ENCODE assay signal across 17 mouse cellular contexts in genomic region chr12:53864436-53865136, GRCm38 (mm10).
DNase-seq lines count a peak whose midpoint lies in the region; TF ChIP-seq lines count a peak whose summit lies in the region.
"Had no signal": no experiment of that assay in that cellular context is flagged by ENCODE, and none has a peak within 500 bp of the region (broad histone marks: within the 10 kb centered on the region; RNA-seq: fewer than 3 reads in every experiment).

No protein-coding gene starts in this region.

- H3K27ac ChIP-seq in heart, adult 2 months = no peak overlapping the region
- H3K27ac ChIP-seq: forebrain, embryonic 13.5 days; neural tube, embryonic 12.5 days had no signal

- no peak overlapping the region for H3K4me3 ChIP-seq in heart, adult 2 months
- H3K4me3 ChIP-seq: erythroblast, embryonic 14.5 days; forebrain, embryonic 13.5 days; megakaryocyte, embryonic 14.5 days; neural tube, embryonic 12.5 days had no signal

- TF ChIP-seq POLR2A in heart, adult 2 months (IDR thresholded peaks at IDR 0.05; ENCODE audit: insufficient read depth, low read depth, low read length) = no peak
- no peak for TF ChIP-seq POLR2A in brain, embryonic 14.5 days (IDR thresholded peaks at IDR 0.05; ENCODE audit: borderline replicate concordance, extremely low read depth, insufficient read depth, insufficient read length, poor library complexity, severe bottlenecking)

- intact Hi-C loops in heart, adult 2 months (cut with DNase I) = no loop called here

- TF ChIP-seq EP300 in heart, adult 2 months (IDR thresholded peaks at IDR 0.05; ENCODE audit: insufficient read depth, low read depth, low read length) = no peak

- H3K27me3 ChIP-seq in heart, adult 2 months (ENCODE audit: control insufficient read depth, insufficient read depth, low read length) = no peaks in the 10 kb centered on the region
- H3K27me3 ChIP-seq: forebrain, embryonic 13.5 days; megakaryocyte, embryonic 14.5 days; neural tube, embryonic 12.5 days had no signal

- TF ChIP-seq CTCF in heart, adult 2 months (IDR thresholded peaks at IDR 0.05) = no peak
- no peak for TF ChIP-seq CTCF in brain, embryonic 14.5 days (IDR thresholded peaks at IDR 0.05; ENCODE audit: borderline replicate concordance, extremely low read depth, insufficient read depth, insufficient read length)

- no peak overlapping the region for H3K9ac ChIP-seq in heart, adult 2 months (ENCODE audit: low read depth, low read length)
- H3K9ac ChIP-seq: forebrain, embryonic 13.5 days; neural tube, embryonic 12.5 days had no signal

- peak; percentile 83 for DNase-seq in heart, adult 11 months
- no peak for DNase-seq in heart, adult 2 months
- peak; percentile 37 for DNase-seq in ovary, adult 18-20 months (ENCODE audit: low spot score)
- DNase-seq in ovary, postnatal 14 days (ENCODE audit: low spot score) = no peak
- DNase-seq in adrenal gland, adult 2 months = peak; percentile 80
- DNase-seq in brain, embryonic 14.5 days (ENCODE audit: low read depth) = peak; percentile 51
- no peak for DNase-seq in frontal cortex, postnatal 36 days (ENCODE audit: low spot score in 2 of 2)
- DNase-seq: gastrocnemius, postnatal 25 days; kidney, adult 2 months; kidney, postnatal 14 days; liver; lung, postnatal 10 days; thymus, postnatal 4 days had no signal

- no peaks in the 10 kb centered on the region for H3K4me1 ChIP-seq in heart, adult 2 months (ENCODE audit: control insufficient read depth, insufficient read depth, low read length)
- H3K4me1 ChIP-seq: megakaryocyte, embryonic 14.5 days had no signal

- no peaks in the 10 kb centered on the region for H3K36me3 ChIP-seq in heart, adult 2 months (ENCODE audit: control insufficient read depth, insufficient read depth, low read length)
- H3K36me3 ChIP-seq: neural tube, embryonic 12.5 days had no signal

- no peaks in the 10 kb centered on the region for H3K79me2 ChIP-seq in heart, adult 2 months (replicated peaks; ENCODE audit: control insufficient read depth, insufficient read depth, low read length)

- 72% methylated on average over 5 of the region's 5 CpGs for whole genome bisulfite sequencing in heart, adult 2 months

Comparison
In these comparisons a context has a peak if more than half of its experiments do, and no peak if none do; other contexts are left out.
1. DNase-seq: peak in heart, adult 11 months (single experiment), ovary, adult 18-20 months (single experiment), adrenal gland, adult 2 months (single experiment) and brain, embryonic 14.5 days (single experiment); none in heart, adult 2 months (0 of 2), ovary, postnatal 14 days (single experiment) and frontal cortex, postnatal 36 days (0 of 2).